Mouse (Mus musculus) thymus, postnatal 0 days (tissue): Measurements from ENCODE around the gene Olfr1457. TPM values are rescaled to one million over a fixed set of nuclear protein-coding genes. Genes with fewer than 3 reads are reported as not detected.

Experiments used
- DNase-seq: peaks from one replicate; pipeline ENCODE4 v3.0.0-alpha.2; 2015; ENCODE audit warnings: low spot score
- polyA plus RNA-seq: library from polyadenylated mRNA; unstranded; fragments of >200 nt; fragmentation: Nextera tagmentation; extraction: Ambion mirVana; gene quantifications from 2 replicates; pipeline ENCODE4 v1.2.1, GENCODE M21; 2015

The Olfr1457 gene
- polyA plus RNA-seq = not detected in 2 replicates

- DNase-seq = no peak
Observed at GRCm38 (mm10) chr19:13097791-13098190, at the start of gene Olfr1457. Olfr1457 (minus strand) TSS chr19:13097891.

GRCm38 (mm10) chr19:13106675-13107074 is 9.0 kb upstream of the Olfr1457 start, which contains the start of gene Olfr1458:
Olfr1458 (minus strand) TSS chr19:13106775.
- no peak for DNase-seq

- DNase-seq = no peak
Observed at GRCm38 (mm10) chr19:13093908-13094307, 3.8 kb downstream of the Olfr1457 start.

GRCm38 (mm10) chr19:13060310-13060709 is 37.4 kb downstream of the Olfr1457 start, which contains the start of gene Olfr1454:
Olfr1454 (plus strand) TSS chr19:13060610.
- no peak for DNase-seq

Other genes with a start within 250 kb of the Olfr1457 start
- 0.06 and 0.09 TPM in 2 replicates for gene Olfr1444, start 240.6 kb downstream of the Olfr1457 start, polyA plus RNA-seq
- not detected in 2 replicates for gene Olfr1445, start 214.0 kb downstream of the Olfr1457 start, polyA plus RNA-seq
- not detected in 2 replicates for gene Olfr1446, start 204.4 kb downstream of the Olfr1457 start, polyA plus RNA-seq
- gene Olfr1447, start 194.1 kb downstream of the Olfr1457 start, polyA plus RNA-seq = not detected in 2 replicates
- not detected in 2 replicates for gene Olfr1448, start 173.5 kb downstream of the Olfr1457 start, polyA plus RNA-seq
- gene Olfr1449, start 167.1 kb downstream of the Olfr1457 start, polyA plus RNA-seq = not detected in 2 replicates
- gene Olfr1450, start 147.6 kb downstream of the Olfr1457 start, polyA plus RNA-seq = not detected in 2 replicates
- gene Olfr1451, start 102.9 kb downstream of the Olfr1457 start, polyA plus RNA-seq = not detected in 2 replicates
- not detected in 2 replicates for gene Olfr1453, start 69.6 kb downstream of the Olfr1457 start, polyA plus RNA-seq
- not detected in 2 replicates for gene Olfr1454, start 37.3 kb downstream of the Olfr1457 start, polyA plus RNA-seq
- not detected in 2 replicates for gene Olfr1458, start 8.9 kb upstream of the Olfr1457 start, polyA plus RNA-seq
- gene Olfr1459, start 51.7 kb upstream of the Olfr1457 start, polyA plus RNA-seq = not detected in 2 replicates
- gene Olfr1461, start 65.1 kb upstream of the Olfr1457 start, polyA plus RNA-seq = not detected in 2 replicates
- not detected in 2 replicates for gene Olfr1462, start 87.8 kb upstream of the Olfr1457 start, polyA plus RNA-seq
- gene Olfr1463, start 133.4 kb upstream of the Olfr1457 start, polyA plus RNA-seq = not detected in 2 replicates
- not detected in 2 replicates for gene Olfr1465, start 217.7 kb upstream of the Olfr1457 start, polyA plus RNA-seq
- gene Olfr1466, start 241.0 kb upstream of the Olfr1457 start, polyA plus RNA-seq = not detected in 2 replicates